Mouse (Mus musculus) 3134 (cell line): ENCODE measurements around the gene Map4.

Experiments used
- DNase-seq: peaks from one replicate; pipeline ENCODE4 v3.0.0-alpha.2; 2011; ENCODE audit warnings: low spot score; ENCODE audit not compliant: insufficient read length; ENCODE audit errors: extremely low read depth

The Map4 gene

DNA sequence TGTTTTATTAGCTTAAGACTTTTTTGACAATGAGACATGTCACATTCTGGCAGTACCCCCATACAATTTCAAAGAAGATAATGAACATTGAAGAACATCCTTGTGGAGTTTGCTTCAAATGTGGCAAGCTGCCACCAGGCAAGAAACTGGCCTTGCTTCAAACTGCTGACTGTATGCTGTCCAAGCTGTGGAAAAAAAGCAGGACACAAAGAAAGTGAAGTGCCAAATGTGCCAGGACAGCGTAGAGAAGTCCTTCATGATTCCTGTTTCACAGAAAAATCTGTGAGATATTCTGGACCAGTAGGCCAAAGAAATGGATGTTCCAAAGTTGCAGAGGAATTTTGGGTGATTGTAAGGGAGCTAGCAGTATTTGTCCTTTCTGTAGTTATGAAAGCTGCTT is 57.8 kb downstream of the Map4 start:
- no peak for DNase-seq

DNA sequence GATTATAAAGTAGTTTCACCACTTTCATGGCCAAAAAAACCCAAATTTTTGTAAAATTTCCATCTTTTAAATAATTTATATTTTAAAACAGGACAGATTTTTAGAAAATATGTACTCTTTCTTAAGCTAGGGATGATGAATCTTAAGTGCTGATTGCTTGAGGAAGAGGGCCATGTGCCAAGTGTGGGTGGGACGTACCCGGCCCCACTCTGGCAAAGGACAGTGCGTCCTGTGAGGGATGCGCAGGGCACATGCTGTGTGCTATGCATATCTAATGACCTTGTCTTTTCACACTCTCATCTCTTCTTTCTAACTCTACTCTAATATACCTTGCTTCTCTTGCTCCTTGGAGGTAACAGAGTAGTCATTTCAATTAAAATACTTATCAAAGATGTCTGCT is 66.2 kb downstream of the Map4 start:
- DNase-seq = no peak

DNA sequence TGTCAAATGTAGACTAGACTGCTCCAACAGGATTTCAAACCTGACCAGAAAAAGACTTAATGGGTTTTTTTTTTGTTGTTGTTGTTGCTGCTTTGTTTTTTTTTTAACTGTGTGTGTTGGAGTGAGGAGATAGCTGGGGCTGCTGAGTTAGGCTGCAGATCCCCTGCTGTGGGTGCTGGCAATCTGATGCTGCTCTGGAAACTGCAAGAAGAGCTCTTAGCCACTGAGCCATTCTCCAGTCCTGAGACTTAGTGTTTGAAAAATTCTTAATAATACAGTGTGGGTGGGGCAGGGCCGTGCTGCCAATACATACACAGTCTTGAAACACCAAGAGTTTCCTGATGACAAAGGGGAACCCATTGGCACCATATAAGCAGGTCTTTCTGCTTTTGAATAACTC is 70.7 kb downstream of the Map4 start:
- no peak for DNase-seq

DNA sequence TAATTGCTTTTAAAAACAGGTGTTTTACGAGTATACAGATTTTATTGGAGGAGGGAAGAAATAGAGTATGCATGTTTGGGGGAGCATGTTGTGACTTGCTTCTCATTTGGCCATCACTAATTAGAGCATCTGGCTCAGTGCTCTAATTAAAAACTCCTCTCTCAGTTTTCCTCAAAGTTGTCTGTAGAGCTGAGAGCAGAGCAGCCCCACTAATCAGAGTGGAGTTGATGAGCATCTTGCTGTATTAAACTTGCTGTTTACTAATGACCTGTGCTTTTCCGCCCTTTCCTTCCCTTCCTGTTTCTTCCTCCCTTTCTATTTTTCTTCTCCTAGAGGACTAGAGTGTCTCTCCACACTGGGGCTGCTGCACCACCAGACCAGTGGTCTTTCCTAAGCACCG is 71.2 kb downstream of the Map4 start:
- DNase-seq = no peak

DNA sequence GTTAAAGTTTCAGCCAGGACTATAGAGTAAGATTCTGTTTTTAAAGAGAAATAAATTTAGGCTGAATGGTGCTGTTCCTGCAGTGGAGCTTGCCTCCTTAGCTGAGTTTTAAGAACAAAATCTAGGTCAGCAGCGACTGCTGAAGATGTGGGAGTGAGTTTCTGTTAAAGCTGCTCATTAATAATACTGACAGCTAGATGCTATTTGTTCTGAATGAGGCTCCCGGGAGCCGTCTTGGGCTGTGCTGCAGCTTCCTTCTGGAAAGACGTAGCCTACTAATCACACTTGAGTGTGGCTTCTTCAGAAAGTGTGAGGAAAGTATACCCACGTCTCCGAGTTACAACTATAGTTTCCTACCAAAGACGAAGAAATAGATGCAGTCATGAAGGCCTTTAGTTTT is 88.0 kb downstream of the Map4 start:
- no peak for DNase-seq

DNA sequence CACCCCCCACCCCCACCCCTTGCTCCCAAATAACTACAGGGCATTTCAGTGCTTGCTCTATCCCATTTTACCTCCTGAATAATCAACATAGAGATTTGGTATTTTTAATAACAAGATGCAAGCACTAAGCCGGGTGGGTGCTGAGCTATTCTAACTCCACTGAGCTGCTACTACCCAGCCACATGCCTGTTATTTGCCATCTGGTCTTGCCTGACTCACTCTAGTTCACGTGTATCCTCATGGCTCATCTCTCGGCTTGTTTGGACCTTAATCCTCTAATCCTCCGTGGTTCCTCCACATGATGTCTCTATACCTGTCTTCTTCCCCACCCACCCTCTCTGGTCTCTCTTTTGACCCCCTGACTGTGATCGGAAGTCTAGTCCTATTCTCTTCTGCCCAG is 89.1 kb downstream of the Map4 start:
- DNase-seq = no peak

DNA sequence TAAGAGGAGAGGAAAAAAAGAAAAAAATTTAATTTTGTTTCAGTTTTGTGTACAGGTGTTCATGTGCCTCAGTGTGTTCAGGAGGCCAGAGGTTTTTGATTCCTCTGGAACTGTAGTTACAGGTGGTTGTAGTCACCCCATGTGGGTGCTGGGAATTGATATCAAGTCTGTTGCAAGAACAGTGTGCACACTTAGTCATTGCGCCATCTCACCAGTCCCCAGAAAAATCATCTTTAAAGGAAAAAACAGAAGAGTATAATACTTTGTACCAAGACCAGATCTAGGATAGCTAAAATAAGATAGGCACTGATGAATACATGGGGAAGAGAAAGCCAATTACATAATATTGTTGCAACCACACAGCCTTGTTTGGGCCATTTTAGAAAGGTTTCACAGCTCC is 90.2 kb downstream of the Map4 start:
- DNase-seq = no peak

DNA sequence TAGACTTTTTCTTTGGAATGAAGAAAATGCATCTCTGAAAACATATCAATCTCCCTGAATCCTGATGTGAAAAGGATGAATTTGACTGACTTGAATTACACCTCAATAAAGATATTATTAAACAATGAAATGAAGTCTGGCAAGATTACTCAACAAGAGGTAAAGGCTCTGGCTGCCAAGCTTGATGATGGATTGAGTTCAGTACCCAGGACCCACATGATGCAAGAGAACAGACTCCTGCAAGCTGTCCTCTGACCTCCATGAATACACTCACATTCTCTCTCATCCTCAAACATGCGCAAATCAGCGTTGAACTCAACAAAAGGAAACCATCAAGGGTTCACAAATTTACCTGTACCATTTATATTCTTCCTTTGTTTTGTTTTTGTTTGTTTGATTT is 90.9 kb downstream of the Map4 start:
- DNase-seq = no peak

DNA sequence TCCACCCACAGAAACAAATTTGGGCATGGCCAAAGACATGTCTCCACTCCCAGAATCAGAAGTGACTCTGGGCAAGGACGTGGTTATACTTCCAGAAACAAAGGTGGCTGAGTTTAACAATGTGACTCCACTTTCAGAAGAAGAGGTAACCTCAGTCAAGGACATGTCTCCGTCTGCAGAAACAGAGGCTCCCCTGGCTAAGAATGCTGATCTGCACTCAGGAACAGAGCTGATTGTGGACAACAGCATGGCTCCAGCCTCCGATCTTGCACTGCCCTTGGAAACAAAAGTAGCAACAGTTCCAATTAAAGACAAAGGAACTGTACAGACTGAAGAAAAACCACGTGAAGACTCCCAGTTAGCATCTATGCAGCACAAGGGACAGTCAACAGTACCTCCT is 103.8 kb downstream of the Map4 start:
- DNase-seq = no peak

DNA sequence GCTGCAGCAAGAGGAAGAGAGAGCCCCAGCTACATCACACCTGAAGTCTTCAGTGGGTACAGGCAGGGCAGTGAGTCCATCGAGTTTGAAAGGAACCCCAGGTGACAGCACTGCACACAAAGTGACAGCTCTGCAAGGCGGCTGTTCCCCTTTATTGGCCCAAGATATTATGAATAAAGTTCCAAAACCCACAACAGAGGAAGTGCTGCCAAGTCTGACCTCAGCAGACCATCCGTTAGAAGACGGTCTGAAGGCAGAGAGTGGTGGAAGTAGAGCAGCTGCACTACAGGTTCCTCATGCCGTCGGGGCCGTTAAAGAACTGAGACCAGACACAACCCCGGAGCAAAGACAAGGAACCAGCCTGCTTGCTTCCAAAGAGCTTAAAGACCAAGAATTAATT is 106.6 kb downstream of the Map4 start:
- no peak for DNase-seq

DNA sequence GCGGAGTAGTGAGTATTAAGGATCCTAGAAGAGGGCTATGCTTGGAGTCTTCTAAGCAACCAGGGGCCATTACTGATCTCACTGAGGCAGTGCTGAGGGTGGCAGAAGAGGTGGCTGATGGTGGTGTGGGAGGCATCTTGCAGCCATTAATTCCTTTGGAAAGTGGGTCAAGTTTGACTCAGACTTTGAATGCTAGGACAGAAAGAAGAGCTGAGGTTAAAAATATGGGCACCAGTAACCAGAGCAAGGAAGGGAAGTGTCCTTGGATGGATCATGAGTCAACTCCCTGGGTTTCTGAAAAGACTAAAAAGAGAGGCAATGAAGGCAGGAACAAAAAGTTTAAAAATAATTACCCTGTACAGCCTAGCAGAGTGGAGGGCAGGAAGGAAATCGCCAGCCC is 107.2 kb downstream of the Map4 start:
- no peak for DNase-seq

DNA sequence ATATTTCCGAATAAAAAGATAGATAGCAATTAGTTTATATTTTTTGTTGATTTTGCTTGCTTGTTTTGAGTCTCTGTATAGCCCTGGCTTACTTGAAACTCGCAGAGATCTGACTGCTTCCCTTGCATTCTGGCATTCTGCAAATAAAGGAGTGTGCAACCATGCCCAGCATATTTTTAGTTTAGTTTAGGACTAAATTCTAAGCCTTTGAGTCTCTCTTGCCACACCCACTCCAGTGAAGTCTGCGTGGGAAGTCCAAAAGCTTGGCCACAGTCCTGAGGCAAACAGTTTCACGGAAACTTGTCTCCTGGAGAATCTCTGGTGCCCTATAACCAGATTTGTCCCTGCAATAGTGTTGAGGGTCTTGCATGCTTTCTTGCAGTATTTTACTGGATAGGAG is 113.1 kb downstream of the Map4 start:
- DNase-seq = no peak

DNA sequence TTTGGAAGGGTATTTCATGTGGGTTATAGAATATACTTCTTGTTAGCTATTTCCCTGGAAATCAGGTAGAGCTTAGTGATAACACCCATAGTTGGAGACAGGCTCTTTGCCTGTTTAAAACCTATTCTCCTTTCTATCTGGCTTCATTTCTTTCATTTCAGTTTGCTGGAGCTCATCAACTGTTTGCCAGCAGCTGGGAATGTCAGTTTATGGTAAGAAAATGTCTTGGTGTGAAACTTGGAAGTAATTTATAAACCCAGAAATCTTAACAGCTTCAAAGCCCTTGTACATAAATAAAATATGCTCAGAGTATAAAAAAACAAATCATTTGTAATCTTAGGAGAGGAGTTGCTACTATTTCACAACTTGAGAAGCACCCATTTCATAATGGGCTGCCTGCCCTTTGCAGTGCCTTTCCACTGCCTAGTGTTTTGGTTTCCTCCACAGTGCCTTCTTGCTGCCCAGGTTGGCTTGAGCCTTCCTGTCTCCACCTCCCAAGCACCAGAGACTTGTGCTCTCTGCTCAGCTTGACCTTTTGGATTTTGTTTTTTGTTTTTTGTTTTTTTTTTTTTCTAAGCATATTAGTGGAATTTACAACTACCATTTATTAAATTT is 114.6 kb downstream of the Map4 start:
- DNase-seq = no peak

DNA sequence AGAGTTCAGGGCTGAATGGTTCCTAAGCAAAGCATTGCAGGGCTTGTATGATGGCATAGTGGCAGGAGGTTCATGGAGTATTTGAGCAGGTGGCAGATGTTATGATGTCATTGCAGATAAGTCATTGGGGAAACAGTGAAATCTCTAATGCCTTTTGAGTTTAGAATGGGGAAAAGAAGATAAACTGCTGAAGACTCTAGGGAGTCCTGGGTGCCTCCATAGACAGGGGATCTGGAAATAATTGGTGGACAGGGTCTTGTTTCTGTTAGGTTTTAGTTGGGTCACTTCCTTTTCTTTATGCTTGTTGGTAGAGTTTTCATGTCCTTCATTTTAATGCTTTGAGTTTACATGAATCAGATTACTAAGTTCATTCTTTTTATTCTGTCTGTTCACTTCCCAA is 116.0 kb downstream of the Map4 start:
- no peak for DNase-seq

DNA sequence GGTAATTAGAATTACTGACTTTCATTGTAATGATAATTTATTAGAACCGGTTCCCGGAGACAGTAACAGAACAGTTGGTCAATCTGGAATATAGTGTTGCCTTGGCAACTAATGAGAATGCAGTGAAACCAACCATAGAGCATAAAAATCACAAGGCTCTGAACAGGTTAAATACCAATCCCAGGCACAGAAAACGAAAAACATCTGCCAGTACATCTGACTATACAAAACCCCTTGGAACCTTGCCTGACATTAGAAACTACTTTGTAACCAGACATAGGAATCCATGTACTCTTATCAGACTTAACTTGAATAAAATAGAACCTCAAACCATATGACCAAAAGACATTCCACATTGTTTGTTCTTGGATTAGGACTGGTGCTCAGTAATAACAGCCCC is 116.6 kb downstream of the Map4 start:
- no peak for DNase-seq

DNA sequence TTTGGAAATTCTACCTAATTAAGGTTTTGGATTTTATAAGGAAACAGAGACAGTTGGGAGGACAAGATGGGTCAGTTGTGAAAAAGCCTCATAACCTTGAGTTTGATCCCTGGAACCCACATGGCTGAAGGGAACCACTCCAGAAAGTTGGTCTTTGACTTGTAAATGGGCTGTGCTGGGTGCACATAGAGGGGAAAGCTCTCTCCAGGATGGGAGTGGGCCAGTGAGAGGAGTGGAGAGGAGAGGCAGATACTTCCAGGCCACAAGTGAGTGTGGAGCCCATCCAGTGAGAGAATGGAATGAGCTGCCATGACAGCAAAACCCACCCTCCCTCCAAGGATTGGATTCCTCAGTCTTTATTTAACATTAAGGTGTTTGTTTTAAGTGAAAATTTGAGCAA is 119.9 kb downstream of the Map4 start:
- DNase-seq = no peak

DNA sequence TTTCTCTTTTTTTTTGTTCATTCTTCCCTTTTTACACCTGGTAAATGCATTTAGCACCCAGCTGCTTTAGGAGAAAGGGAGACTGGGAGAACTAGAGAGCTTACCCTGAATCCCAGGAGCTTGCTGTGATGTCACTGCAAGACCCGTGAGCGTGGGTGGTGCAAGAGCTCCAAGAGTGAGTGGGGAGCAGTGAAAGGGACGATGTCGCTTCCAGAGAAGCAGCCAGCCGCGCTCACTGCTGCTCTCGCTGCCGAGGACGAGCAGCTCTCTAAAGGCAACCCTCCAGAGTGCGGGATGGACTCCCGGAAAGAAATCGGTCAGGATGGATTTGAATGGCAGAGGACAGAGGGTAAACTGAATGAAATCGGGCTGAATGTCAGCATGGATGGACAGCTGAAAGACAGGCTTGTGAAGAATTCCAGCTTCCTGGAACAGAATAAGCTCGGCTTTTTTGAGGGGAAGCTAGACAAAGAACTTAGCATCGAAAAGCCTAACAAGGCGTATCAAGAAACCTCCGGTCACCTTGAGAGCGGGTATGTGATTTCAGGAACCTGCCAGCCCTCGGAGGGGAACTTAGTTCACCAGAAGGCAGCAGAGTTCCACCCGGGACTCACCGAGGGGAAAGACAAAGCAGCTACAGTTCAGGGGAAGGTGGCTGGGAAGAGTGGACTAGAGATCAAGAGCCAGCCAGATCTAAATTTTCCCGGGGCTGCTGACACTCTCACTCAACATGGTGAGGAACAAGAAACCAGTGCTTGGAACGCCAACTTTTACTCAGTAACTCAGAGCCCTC is 120.8 kb downstream of the Map4 start:
- DNase-seq = no peak

DNA sequence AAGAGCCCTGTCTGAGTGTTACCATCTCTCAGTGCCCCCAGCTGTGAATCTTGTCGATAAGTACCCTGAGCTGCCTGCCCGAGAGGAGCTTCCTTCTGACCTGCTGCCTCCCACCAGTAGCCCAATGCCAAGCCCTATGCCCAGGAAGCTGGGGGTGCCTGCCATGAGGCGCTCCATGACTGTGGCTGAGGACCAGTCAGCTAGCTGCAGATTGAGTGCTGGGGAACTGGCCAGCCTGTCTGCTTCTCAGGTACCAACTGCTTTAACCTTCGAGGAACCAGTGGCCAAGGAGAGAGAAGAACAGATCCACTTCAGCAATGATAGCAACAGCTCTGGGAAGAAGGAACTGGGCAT is 121.7 kb downstream of the Map4 start:
- no peak for DNase-seq

DNA sequence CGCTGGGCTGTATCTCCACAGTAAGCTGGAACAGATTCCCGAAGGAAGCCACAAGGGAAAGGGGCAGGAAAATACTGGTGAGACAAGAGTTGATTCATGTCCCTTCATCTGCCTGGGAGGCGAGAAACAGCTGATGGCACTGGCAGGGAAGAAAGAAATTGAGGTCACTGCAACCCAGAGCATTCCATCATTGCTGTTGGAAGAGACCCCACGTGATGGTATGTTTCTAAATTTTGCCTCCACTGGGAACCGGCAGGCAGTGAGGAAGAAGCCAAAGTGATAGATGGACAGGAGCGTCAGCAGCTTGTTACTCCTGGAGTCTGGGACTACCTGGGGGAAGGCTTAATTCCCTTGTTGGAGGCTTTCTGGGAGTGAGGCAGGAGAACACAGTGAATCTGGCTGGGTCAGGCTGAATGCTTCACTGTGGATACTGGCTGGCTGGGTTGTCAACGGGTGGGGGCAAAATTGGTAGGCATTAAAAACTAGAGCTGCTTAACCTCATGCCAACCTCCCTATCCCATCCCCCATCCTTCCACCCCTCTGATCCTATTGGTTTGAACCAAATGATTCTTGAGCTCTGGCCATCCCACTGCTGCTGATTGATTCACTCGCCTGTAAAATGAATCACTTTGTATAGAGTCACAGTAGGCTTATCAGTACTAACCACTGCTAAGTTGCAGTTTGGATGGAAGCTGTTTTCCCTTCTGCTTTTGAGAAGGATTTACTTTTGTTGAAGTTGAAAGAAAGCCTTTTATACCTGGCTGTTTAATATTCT is 122.2 kb downstream of the Map4 start:
- DNase-seq = no peak

DNA sequence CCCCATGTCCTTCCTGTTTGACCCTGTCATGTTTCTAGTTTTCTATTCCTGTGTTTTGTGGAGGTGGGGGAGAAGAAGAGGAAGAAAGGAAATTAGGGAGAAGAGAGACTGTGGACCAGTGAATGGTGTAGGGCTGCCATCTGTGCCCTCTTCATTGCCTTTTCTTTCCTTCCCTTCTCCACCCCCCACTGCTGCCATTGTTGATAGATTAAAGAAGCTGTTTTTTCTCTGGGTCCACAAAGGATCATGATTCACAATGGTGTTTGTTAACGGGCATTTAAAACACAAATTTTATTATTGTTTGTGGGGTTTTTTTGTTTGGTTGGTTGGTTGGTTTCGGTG is 122.8 kb downstream of the Map4 start:
- no peak for DNase-seq

DNA sequence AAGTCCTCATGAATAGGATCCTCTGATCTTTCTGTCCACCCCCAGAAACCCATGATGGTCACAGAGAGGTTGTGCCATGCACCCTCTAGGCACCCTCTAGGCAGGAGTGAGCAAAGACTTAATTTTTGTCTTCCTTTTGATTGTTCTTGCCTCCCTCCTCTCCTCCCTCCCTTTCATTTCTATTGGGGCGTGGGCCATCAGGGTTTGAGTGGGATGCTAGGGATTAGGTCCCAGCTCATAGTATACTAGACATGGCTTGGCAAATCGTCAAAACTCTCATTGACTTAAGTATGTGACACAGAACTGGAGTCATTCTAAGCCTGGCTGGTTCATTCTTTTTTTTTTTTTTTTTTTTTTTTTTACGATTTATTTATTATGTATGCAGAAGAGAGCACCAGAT is 123.5 kb downstream of the Map4 start:
- DNase-seq = no peak

DNA sequence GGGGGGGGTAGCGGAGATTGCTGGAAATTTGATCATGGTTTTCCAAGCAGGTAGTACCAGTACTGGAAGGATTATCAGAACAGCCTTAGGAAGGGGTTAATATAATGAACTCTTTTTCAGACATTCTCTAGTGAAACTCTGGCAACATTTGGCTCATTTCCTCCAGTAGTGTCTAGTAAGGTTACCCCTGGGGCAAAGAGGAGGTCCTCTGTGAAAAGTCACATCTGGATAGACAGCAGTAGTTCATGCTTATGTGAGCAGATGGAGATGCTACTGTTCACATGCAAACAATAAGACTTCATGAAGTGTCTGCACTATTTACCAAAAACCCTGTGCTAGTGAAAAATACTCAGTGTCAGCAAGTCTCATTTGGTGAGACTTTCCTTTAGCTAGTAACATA is 125.9 kb downstream of the Map4 start:
- DNase-seq = no peak
